ENCODE assay signal across 8 mouse cellular contexts in the genomic region with DNA sequence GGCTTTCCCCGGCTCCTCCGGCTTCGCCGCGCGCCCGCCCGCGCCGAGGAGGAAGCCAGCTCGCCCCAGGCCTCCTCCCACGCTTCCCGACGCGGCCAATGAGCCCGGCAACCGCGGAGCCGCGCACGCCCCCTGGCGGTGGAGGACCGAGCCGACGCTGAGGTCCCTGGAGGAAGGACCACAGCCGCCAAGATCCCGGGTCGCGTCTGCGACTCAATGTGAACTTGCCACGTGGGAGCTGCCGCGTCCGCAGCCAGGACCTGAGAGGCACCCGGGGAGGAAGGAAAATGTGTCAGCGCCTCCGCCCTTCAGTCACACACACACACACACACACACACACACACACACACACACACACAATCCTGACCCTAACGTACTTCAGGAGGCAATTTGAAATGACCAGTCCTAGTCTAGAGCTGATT. TPM values are rescaled to one million over a fixed set of nuclear protein-coding genes. Genes with fewer than 3 reads are reported as not detected.
A peak's percentile ranks its signal among the peaks of the same experiment; 100 is the strongest.
DNase-seq lines count a peak whose midpoint lies in the region; ATAC-seq and TF ChIP-seq lines count a peak whose summit lies in the region.

A gene (minus strand): TSS at position 158 of the 422 bp plus-strand sequence.

- H3K4me1 ChIP-seq in bone marrow, adult 2 months (ENCODE audit: control insufficient read depth, insufficient read depth, low read length), result peaks cover 3% of the 10 kb centered on the region; the same call in 1 of the 2 replicates
- H3K4me1 ChIP-seq in embryonic facial prominence, embryonic 15.5 days, result peaks cover 12% of the 10 kb centered on the region
- peaks cover 20% of the 10 kb centered on the region for H3K4me1 ChIP-seq in kidney, embryonic 14.5 days (ENCODE audit: control insufficient read depth, insufficient read depth, low read length)
- peaks cover 15% of the 10 kb centered on the region; the same call in 1 of the 2 replicates for H3K4me1 ChIP-seq in limb, embryonic 15.5 days

- no peaks in the 10 kb centered on the region for H3K9me3 ChIP-seq in embryonic facial prominence, embryonic 15.5 days (replicated peaks)
- no peaks in the 10 kb centered on the region for H3K9me3 ChIP-seq in kidney, embryonic 14.5 days (ENCODE audit: control insufficient read depth, low read length)
- H3K9me3 ChIP-seq in limb, embryonic 15.5 days, result no peaks in the 10 kb centered on the region

- WGBS in bone marrow, adult 2 months, result under 1% methylated on average over 38 of the region's 38 CpGs
- under 1% methylated on average over 33 of the region's 38 CpGs for WGBS in embryonic facial prominence, embryonic 15.5 days
- under 1% methylated on average over 33 of the region's 38 CpGs for WGBS in kidney, embryonic 14.5 days
- under 1% methylated on average over 36 of the region's 38 CpGs for WGBS in limb, embryonic 15.5 days

- H3K4me3 ChIP-seq in bone marrow, adult 2 months (replicated peaks; ENCODE audit: control insufficient read depth, low read depth, low read length), result peak within 1 kb of the TSS; percentile 65
- peak within 1 kb of the TSS; percentile 79 for H3K4me3 ChIP-seq in embryonic facial prominence, embryonic 15.5 days (replicated peaks)
- peak within 1 kb of the TSS; percentile 58 for H3K4me3 ChIP-seq in kidney, embryonic 14.5 days (ENCODE audit: low read length)
- H3K4me3 ChIP-seq in limb, embryonic 15.5 days, result peak within 1 kb of the TSS; percentile 82

- peak; percentile 63; the same call in 1 of the 2 replicates for TF ChIP-seq POLR2A in bone marrow, adult 2 months (IDR thresholded peaks at IDR 0.05; ENCODE audit: borderline replicate concordance, control insufficient read depth, low read depth, low read length)

- H3K27me3 ChIP-seq in embryonic facial prominence, embryonic 15.5 days, result no peaks in the 10 kb centered on the region
- H3K27me3 ChIP-seq in kidney, embryonic 14.5 days (ENCODE audit: control insufficient read depth, insufficient read depth, low read length), result no peaks in the 10 kb centered on the region
- H3K27me3 ChIP-seq in limb, embryonic 15.5 days, result no peaks in the 10 kb centered on the region

- peak within 1 kb of the TSS; percentile 63 for H3K4me2 ChIP-seq in embryonic facial prominence, embryonic 15.5 days (replicated peaks)
- peak within 1 kb of the TSS; percentile 41 for H3K4me2 ChIP-seq in kidney, embryonic 14.5 days (replicated peaks; ENCODE audit: low read depth, low read length)
- peak within 1 kb of the TSS; percentile 63 for H3K4me2 ChIP-seq in limb, embryonic 15.5 days

- H3K9ac ChIP-seq in embryonic facial prominence, embryonic 15.5 days, result peak within 1 kb of the TSS; percentile 72
- peak within 1 kb of the TSS; percentile 79 for H3K9ac ChIP-seq in kidney, embryonic 14.5 days (ENCODE audit: low read depth, low read length)
- peak within 1 kb of the TSS; percentile 85 for H3K9ac ChIP-seq in limb, embryonic 15.5 days

- peak within 1 kb of the TSS; percentile 96 for H3K27ac ChIP-seq in bone marrow, adult 2 months (ENCODE audit: control insufficient read depth, insufficient read depth, low read depth, low read length, poor library complexity)
- peak within 1 kb of the TSS; percentile 80 for H3K27ac ChIP-seq in embryonic facial prominence, embryonic 15.5 days (replicated peaks)
- peak within 1 kb of the TSS; percentile 57; the same call in 1 of the 2 replicates for H3K27ac ChIP-seq in kidney, embryonic 14.5 days (ENCODE audit: low read depth, low read length)
- peak within 1 kb of the TSS; percentile 83 for H3K27ac ChIP-seq in limb, embryonic 15.5 days

- peak; percentile 93 for ATAC-seq in embryonic facial prominence, embryonic 15.5 days (ENCODE audit: insufficient number of reproducible peaks, low FRiP score, low TSS enrichment, low read depth)
- peak; percentile 98 for ATAC-seq in kidney, embryonic 14.5 days (ENCODE audit: low FRiP score, low TSS enrichment)
- peak; percentile 90 for ATAC-seq in limb, embryonic 15.5 days (ENCODE audit: insufficient number of reproducible peaks, low FRiP score, low TSS enrichment, low read depth)

- TF ChIP-seq CTCF in bone marrow, adult 2 months (IDR thresholded peaks at IDR 0.05; ENCODE audit: control insufficient read depth, insufficient read depth, low read length), result peak; percentile 89

- H3K36me3 ChIP-seq in embryonic facial prominence, embryonic 15.5 days, result no peaks in the 10 kb centered on the region
- H3K36me3 ChIP-seq in kidney, embryonic 14.5 days (ENCODE audit: control insufficient read depth, insufficient read depth, low read length), result no peaks in the 10 kb centered on the region
- H3K36me3 ChIP-seq in limb, embryonic 15.5 days, result no peaks in the 10 kb centered on the region

- peak; percentile 94 for DNase-seq in 3T3-L1 (ENCODE audit: low read depth, low spot score)
- DNase-seq in heart, adult 9 months (ENCODE audit: low spot score in 2 of 2), result peak; percentile 94 to 95
- DNase-seq in monocyte, adult 2 months (ENCODE audit: low read depth in 1 of 2, low spot score in 2 of 2), result peak; percentile 82 to 92
- peak; percentile 91 to 93 for DNase-seq in spleen, postnatal 36 days (ENCODE audit: low spot score in 2 of 2)

RNA-seq across cellular contexts. Expression of the gene that starts here (rescaled TPM):
- 10.5 and 19.7 TPM in 2 replicates for polyA plus RNA-seq in bone marrow, adult 2 months (2011; ENCODE audit: insufficient read depth, insufficient read length, low replicate concordance, missing spikeins)
- polyA plus RNA-seq in embryonic facial prominence, embryonic 15.5 days (2015; fragmentation: Nextera tagmentation; extraction: Ambion mirVana), result 59.1 and 61.6 TPM in 2 replicates
- 44.7 and 61.8 TPM in 2 replicates for polyA plus RNA-seq in kidney, embryonic 14.5 days (2014; fragmentation: Nextera tagmentation; extraction: Ambion mirVana)
- 64.3 and 64.4 TPM in 2 replicates for polyA plus RNA-seq in limb, embryonic 15.5 days (2015; fragmentation: Nextera tagmentation; extraction: Ambion mirVana)

Comparison
In these comparisons a context has a peak if more than half of its experiments do, and no peak if none do; other contexts are left out.
1. Peak in every context shown above with its lines: DNase-seq, ATAC-seq, H3K4me3 ChIP-seq and H3K27ac ChIP-seq.